Mouse (Mus musculus): ENCODE data around the gene Cryzl1. TPM values are rescaled to one million over a fixed set of nuclear protein-coding genes. Genes with fewer than 3 reads are reported as not detected.
A peak's percentile ranks its signal among the peaks of the same experiment; 100 is the strongest.

Cryzl1 gene
- polyA plus RNA-seq, 1 experiment from 2014 or later, result 59.3 TPM

DNA sequence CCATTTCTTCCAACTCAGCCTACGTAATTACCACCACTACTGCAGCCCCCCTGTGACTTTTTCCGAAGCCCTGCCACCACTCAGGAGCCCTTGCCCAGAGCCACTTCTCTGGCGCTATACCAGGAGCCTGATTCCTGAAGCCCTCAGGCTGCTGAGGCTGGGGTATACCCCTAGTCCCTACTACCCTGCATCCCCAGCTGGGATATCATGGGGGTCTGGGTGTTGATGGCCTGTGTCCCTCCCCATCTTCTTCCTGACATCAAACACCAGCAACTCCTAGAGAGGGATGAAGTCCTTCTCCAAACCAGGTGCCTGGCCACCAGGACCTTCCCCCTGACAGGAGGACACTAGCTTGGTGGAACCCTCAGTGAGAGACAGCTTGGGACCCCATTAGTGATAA, 76.6 kb downstream of the Cryzl1 start:
- H3K36me3 ChIP-seq (ENCODE audit: insufficient read depth, low read length), result peaks cover 36% of the 10 kb centered on the region
- no peak overlapping the region for H3K4me2 ChIP-seq (replicated peaks; ENCODE audit: low read depth, low read length)
- H3K4me1 ChIP-seq (ENCODE audit: insufficient read depth, low read depth, low read length), result peaks cover 3% of the 10 kb centered on the region; the same call in 1 of the 2 replicates
- H3K4me3 ChIP-seq (ENCODE audit: low read depth, low read length), result no peak overlapping the region
- no peaks in the 10 kb centered on the region for H3K27me3 ChIP-seq (replicated peaks; ENCODE audit: insufficient read depth, low read length)
- ATAC-seq, result no peak
- no peak overlapping the region for H3K27ac ChIP-seq (ENCODE audit: low read length)
- TF ChIP-seq EP300 (IDR thresholded peaks at IDR 0.05), result no peak
- no peak for TF ChIP-seq CTCF (IDR thresholded peaks at IDR 0.05)
- WGBS, result 87% methylated on average over 3 of the region's 3 CpGs
- no peak for DNase-seq (ENCODE audit: low spot score)
- no peaks in the 10 kb centered on the region for H3K9me3 ChIP-seq (ENCODE audit: low read length)
- H3K9ac ChIP-seq (replicated peaks; ENCODE audit: low read depth), result no peak overlapping the region

DNA sequence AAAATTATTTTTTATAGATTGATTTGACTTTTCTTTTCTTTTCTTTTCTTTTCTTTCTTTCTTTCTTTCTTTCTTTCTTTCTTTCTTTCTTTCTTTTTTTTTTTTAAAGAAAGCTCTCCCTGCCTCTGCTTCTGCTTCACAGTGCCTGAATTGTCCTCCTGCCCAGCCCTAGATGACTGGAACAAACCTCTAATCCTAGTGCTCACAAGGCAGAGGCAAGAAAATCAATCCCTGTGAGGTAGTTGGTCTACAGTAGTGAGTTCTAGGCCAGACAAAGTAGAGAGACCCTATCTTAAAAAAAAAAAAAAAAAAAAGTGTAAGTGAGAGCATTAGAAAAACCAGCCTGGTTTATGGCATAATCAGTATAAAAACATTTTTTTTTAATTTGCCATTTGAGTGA, 79.0 kb downstream of the Cryzl1 start:
- ATAC-seq (no peak), DNase-seq (ENCODE audit: low spot score) (no peak)
- Histone ChIP-seq H3K9me3 (ENCODE audit: low read length) (no peaks in the 10 kb centered on the region), H3K9ac (replicated peaks; ENCODE audit: low read depth) (no peak overlapping the region), H3K4me1 (ENCODE audit: insufficient read depth, low read depth, low read length) (peaks cover 9% of the 10 kb centered on the region; the same call in 1 of the 2 replicates), H3K4me3 (ENCODE audit: low read depth, low read length) (no peak overlapping the region), H3K27me3 (replicated peaks; ENCODE audit: insufficient read depth, low read length) (no peaks in the 10 kb centered on the region), H3K36me3 (ENCODE audit: insufficient read depth, low read length) (peaks cover 14% of the 10 kb centered on the region; the same call in 1 of the 2 replicates), H3K4me2 (replicated peaks; ENCODE audit: low read depth, low read length) (no peak overlapping the region), H3K27ac (ENCODE audit: low read length) (no peak overlapping the region)
- TF ChIP-seq EP300 (IDR thresholded peaks at IDR 0.05) (no peak), CTCF (IDR thresholded peaks at IDR 0.05) (no peak)

DNA sequence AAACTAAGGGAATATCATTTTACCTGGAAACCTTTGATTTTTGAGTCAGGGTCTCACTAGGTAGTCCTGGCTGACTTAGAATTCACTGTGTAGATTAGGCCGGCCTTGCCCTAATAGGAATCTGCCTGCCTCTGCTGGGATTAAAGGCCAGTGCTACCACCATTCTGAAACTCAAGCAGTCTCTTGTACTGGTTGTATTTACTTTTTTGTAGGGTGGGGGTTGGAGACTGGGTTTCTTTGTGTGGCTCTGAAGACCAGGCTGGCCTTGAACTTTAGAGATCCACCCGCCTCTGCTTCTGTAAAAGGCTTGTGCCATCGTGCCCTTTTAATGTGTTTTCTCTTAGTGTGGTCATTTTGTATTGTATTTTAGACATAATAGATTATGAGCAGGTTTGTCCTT, 79.5 kb downstream of the Cryzl1 start:
- Histone ChIP-seq H3K9ac (replicated peaks; ENCODE audit: low read depth) (no peak overlapping the region), H3K4me3 (ENCODE audit: low read depth, low read length) (peak overlapping the region; percentile 20), H3K27ac (ENCODE audit: low read length) (no peak overlapping the region), H3K27me3 (replicated peaks; ENCODE audit: insufficient read depth, low read length) (no peaks in the 10 kb centered on the region), H3K9me3 (ENCODE audit: low read length) (no peaks in the 10 kb centered on the region), H3K36me3 (ENCODE audit: insufficient read depth, low read length) (peaks cover 11% of the 10 kb centered on the region; the same call in 1 of the 2 replicates), H3K4me1 (ENCODE audit: insufficient read depth, low read depth, low read length) (peaks cover 9% of the 10 kb centered on the region; the same call in 1 of the 2 replicates), H3K4me2 (replicated peaks; ENCODE audit: low read depth, low read length) (peak overlapping the region; percentile 56)
- DNase-seq (ENCODE audit: low spot score), result no peak
- ATAC-seq, result no peak
- TF ChIP-seq CTCF (IDR thresholded peaks at IDR 0.05) (no peak), EP300 (IDR thresholded peaks at IDR 0.05) (no peak)
- WGBS, result 41% methylated on average over 3 of the region's 3 CpGs

DNA sequence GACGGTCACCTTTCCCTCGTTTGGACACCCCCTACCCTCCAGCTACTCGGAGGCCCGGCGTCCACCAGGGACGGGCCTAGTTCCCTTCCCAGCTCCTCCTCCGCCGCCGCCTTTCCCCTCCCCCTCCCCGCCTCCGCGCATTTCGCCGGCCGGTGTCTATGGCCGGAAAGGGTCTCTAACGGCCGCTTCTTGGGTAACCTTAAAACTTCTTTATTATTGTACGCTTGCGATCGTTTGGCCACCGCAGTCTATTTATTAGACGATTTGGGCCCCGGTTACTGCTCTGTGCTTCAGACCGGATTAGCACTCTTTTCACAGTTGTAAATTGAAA, 80.6 kb downstream of the Cryzl1 start:
- peak overlapping the region; percentile 100 for H3K27ac ChIP-seq (ENCODE audit: low read length)
- DNase-seq (ENCODE audit: low spot score) (peak; percentile 79), ATAC-seq (peak; percentile 62)
- TF ChIP-seq CTCF (IDR thresholded peaks at IDR 0.05) (no peak), EP300 (IDR thresholded peaks at IDR 0.05) (no peak; the same call in 1 of the 2 replicates)
- no peaks in the 10 kb centered on the region for H3K27me3 ChIP-seq (replicated peaks; ENCODE audit: insufficient read depth, low read length)
- H3K36me3 ChIP-seq (ENCODE audit: insufficient read depth, low read length), result peaks cover 8% of the 10 kb centered on the region; the same call in 1 of the 2 replicates
- peak overlapping the region; percentile 90 for H3K9ac ChIP-seq (replicated peaks; ENCODE audit: low read depth)
- 0% methylated on average over 25 of the region's 25 CpGs for WGBS
- peak overlapping the region; percentile 56 for H3K4me2 ChIP-seq (replicated peaks; ENCODE audit: low read depth, low read length)
- H3K4me1 ChIP-seq (ENCODE audit: insufficient read depth, low read depth, low read length), result peaks cover 9% of the 10 kb centered on the region; the same call in 1 of the 2 replicates
- peak overlapping the region; percentile 78 for H3K4me3 ChIP-seq (ENCODE audit: low read depth, low read length)
- no peaks in the 10 kb centered on the region for H3K9me3 ChIP-seq (ENCODE audit: low read length)

DNA sequence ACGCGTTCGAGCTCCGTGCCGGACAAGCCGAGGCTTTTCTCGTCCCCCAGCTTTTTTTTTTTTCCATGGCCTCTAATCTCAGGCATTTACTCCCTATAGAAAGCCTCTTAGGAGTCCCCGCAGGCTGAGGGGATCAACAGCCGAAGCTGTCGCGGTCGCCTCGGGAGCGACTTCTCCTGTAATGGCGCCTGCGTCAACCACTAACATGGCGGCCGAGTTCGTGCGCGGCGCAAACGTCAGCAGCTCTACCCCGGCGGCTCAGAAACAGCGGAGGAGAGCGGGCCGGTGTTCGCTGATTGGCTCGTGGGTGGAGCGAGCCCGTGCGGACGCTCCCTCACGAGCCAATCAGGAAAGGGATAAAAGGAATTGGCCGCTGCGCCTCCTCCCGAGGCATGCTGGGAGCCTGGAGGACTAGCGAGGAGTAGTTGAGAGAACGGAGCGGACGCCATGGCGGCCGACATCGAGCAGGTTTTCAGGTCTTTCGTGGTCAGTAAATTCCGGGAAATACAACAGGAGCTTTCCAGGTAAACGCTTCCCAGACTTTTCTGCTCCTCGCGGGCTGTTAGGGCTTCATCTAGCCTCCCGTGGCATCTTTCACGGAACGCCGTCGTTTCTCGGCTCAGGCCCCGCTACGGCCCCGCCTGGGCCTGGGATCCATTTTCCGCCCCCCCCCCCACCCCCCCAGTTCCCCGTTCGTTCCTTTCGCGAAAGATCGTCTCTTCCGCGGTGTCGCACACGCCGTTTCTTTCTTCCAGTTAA, 81.1 kb downstream of the Cryzl1 start, which contains the start of gene Son:
Gene Son, plus strand, starts transcription at position 46 of the 759 bp plus-strand sequence.
- TF ChIP-seq EP300 (IDR thresholded peaks at IDR 0.05) (no peak; the same call in 1 of the 2 replicates), CTCF (IDR thresholded peaks at IDR 0.05) (0 out of 2 replicates have a peak, but pooled peaks have one; percentile 17)
- H3K4me2 ChIP-seq (replicated peaks; ENCODE audit: low read depth, low read length), result peak within 1 kb of the TSS; percentile 95
- peak; percentile 96 for ATAC-seq
- H3K4me3 ChIP-seq (ENCODE audit: low read depth, low read length), result peak within 1 kb of the TSS; percentile 78
- H3K9me3 ChIP-seq (ENCODE audit: low read length), result no peaks in the 10 kb centered on the region
- H3K27ac ChIP-seq (ENCODE audit: low read length), result peak within 1 kb of the TSS; percentile 100
- no peaks in the 10 kb centered on the region for H3K27me3 ChIP-seq (replicated peaks; ENCODE audit: insufficient read depth, low read length)
- peaks cover 9% of the 10 kb centered on the region; the same call in 1 of the 2 replicates for H3K4me1 ChIP-seq (ENCODE audit: insufficient read depth, low read depth, low read length)
- peaks cover 8% of the 10 kb centered on the region; the same call in 1 of the 2 replicates for H3K36me3 ChIP-seq (ENCODE audit: insufficient read depth, low read length)
- WGBS, result under 1% methylated on average over 69 of the region's 70 CpGs
- DNase-seq (ENCODE audit: low spot score), result peak; percentile 100
- H3K9ac ChIP-seq (replicated peaks; ENCODE audit: low read depth), result peak within 1 kb of the TSS; percentile 93

DNA sequence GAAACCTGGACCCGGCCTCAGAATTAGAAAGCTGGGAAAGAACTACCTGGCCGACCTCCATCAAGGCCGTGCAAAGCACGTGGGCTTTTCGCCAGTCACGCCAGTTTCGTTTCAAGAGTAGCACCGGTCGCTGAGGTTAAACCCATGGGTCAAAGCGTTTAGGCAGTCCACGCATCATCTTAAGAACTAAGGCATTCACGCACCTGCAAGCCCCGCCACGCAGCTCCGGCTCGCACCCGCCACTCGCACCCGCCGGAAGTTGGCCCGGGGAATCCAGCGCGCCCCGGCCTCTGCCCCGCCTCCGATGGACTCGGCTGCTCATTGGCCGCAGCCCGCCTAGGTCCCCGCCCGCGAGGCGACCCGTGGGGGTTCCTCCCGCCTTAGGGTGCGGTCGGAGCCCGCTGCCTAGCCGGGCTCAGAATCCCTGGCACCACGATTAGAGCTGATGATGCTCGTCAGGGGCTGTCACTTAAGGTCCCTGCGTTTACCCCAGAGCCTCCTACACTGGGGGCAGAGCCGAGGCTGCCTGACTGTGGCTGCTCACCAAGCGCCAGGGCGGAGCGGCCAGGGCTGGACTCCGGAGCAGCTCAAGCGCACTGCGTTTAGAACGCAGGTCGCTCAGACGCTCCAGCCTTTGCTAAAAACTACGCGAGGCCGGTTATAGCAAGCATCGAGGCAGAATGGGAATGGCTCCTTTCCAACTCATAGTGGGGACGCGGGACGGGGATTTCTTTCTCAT, 81.9 kb downstream of the Cryzl1 start, which contains the start of gene Gart:
Gene Gart, minus strand, starts transcription at position 272 of the 739 bp plus-strand sequence.
- 2% methylated on average over 56 of the region's 59 CpGs for WGBS
- no peaks in the 10 kb centered on the region for H3K27me3 ChIP-seq (replicated peaks; ENCODE audit: insufficient read depth, low read length)
- peak within 1 kb of the TSS; percentile 95 for H3K4me2 ChIP-seq (replicated peaks; ENCODE audit: low read depth, low read length)
- peaks cover under 1% of the 10 kb centered on the region; the same call in 1 of the 2 replicates for H3K36me3 ChIP-seq (ENCODE audit: insufficient read depth, low read length)
- ATAC-seq (peak; percentile 89), DNase-seq (ENCODE audit: low spot score) (peak; percentile 97)
- no peaks in the 10 kb centered on the region for H3K9me3 ChIP-seq (ENCODE audit: low read length)
- H3K27ac ChIP-seq (ENCODE audit: low read length), result peak within 1 kb of the TSS; percentile 100
- TF ChIP-seq CTCF (IDR thresholded peaks at IDR 0.05) (no peak), EP300 (IDR thresholded peaks at IDR 0.05) (no peak)
- peak within 1 kb of the TSS; percentile 93 for H3K9ac ChIP-seq (replicated peaks; ENCODE audit: low read depth)
- H3K4me1 ChIP-seq (ENCODE audit: insufficient read depth, low read depth, low read length), result peaks cover 9% of the 10 kb centered on the region; the same call in 1 of the 2 replicates
- H3K4me3 ChIP-seq (ENCODE audit: low read depth, low read length), result peak within 1 kb of the TSS; percentile 78
